Mouse (Mus musculus) forebrain, embryonic 13.5 days (tissue): Measurements from ENCODE around the gene Dact3. TPM values are rescaled to one million over a fixed set of nuclear protein-coding genes. Genes with fewer than 3 reads are reported as not detected.

ENCODE experiments used
- ATAC-seq: fragments of 200-750 bp; cut with Nextera tagmentation; 2 replicates; pipeline ENCODE4 v1.8.0; 2017
- H3K27ac ChIP-seq: fragments of 300-500 bp; sonication (generic); 2 replicates; pipeline ENCODE4 v1.5.1; 2015; ENCODE audit warnings: inconsistent platforms, mild to moderate bottlenecking, moderate library complexity
- H3K27me3 ChIP-seq: fragments of 300-500 bp; sonication (generic); 2 replicates; pipeline ENCODE4 v1.6.1; 2015; ENCODE audit warnings: mild to moderate bottlenecking, inconsistent platforms
- H3K36me3 ChIP-seq: fragments of 300-500 bp; sonication (generic); 2 replicates; pipeline ENCODE4 v1.6.1; 2015; ENCODE audit warnings: mild to moderate bottlenecking, inconsistent platforms; ENCODE audit not compliant: poor library complexity, severe bottlenecking
- H3K4me1 ChIP-seq: fragments of 300-500 bp; sonication (generic); 2 replicates; pipeline ENCODE4 v1.6.1; 2015; ENCODE audit warnings: inconsistent platforms
- H3K4me2 ChIP-seq: fragments of 300-500 bp; sonication (generic); 2 replicates; pipeline ENCODE4 v1.6.1; 2015; ENCODE audit warnings: inconsistent platforms, mild to moderate bottlenecking, moderate library complexity
- H3K4me3 ChIP-seq: fragments of 300-500 bp; sonication (generic); 2 replicates; pipeline ENCODE4 v1.5.1; 2015; ENCODE audit warnings: mild to moderate bottlenecking, inconsistent platforms
- H3K9ac ChIP-seq: fragments of 300-500 bp; sonication (generic); 2 replicates; pipeline ENCODE4 v1.6.1; 2015; ENCODE audit warnings: mild to moderate bottlenecking, inconsistent platforms
- H3K9me3 ChIP-seq: fragments of 300-500 bp; sonication (generic); replicated peaks from 2 replicates; pipeline ENCODE4 v1.6.1; 2016; ENCODE audit warnings: inconsistent platforms
- WGBS: fragments of 180-500 bp; shearing (Covaris S2); methylation state at CpG from one replicate; pipeline ENCODE4 v1.1.7; 2015; 5-methylcytosine and 5-hydroxymethylcytosine counted together
- polyA plus RNA-seq: library from polyadenylated mRNA; unstranded; fragments of >200 nt; fragmentation: Nextera tagmentation; extraction: Ambion mirVana; gene quantifications from 2 replicates; pipeline ENCODE4 v1.2.1, GENCODE M21; 2015

Gene Dact3
- polyA plus RNA-seq, 1 experiment from 2014 or later: 2.3 TPM

DNA sequence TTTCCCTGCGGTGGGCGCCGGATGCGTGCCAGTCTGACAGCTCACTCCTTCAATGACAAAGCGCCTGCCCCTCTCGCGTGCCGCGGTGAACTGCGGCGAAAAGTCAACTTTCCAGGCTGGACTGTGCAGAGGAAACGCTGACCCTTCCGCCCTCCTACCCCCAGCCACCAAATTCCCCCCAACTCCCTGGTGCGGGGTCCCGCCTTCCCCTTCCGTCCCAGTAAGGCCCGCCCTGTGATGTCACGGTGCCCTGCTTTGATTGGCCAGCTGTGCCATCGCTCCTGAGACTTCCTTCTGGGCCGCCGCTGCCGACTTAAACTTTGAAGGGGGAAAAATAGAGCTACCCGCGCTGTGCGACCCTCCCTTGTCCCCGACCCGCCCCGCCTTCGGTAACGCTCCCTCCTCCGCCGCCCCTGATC, 32.5 kb upstream of the Dact3 start, which contains the start of gene Prkd2:
TSS of gene Prkd2 (plus strand) at position 258 of the 419 bp plus-strand sequence.
- ATAC-seq: peak; percentile 94
- under 1% methylated on average over 20 of the region's 32 CpGs for WGBS
- Histone ChIP-seq H3K4me1 (peaks cover 28% of the 10 kb centered on the region), H3K9me3 (no peaks in the 10 kb centered on the region), H3K4me3 (peak within 1 kb of the TSS; percentile 62), H3K36me3 (peaks cover 46% of the 10 kb centered on the region), H3K4me2 (peak within 1 kb of the TSS; percentile 98), H3K27me3 (no peaks in the 10 kb centered on the region), H3K27ac (peak within 1 kb of the TSS; percentile 54; the same call in 1 of the 2 replicates), H3K9ac (peak within 1 kb of the TSS; percentile 82)

- Histone ChIP-seq H3K27me3 (no peaks in the 10 kb centered on the region), H3K4me3 (peak overlapping the region; percentile 62), H3K36me3 (peaks cover 38% of the 10 kb centered on the region), H3K9ac (peak overlapping the region; percentile 82), H3K27ac (no peak overlapping the region), H3K9me3 (no peaks in the 10 kb centered on the region), H3K4me1 (peaks cover 28% of the 10 kb centered on the region), H3K4me2 (peak overlapping the region; percentile 98)
- ATAC-seq: no peak
- WGBS: 2% methylated on average over 33 of the region's 33 CpGs
Measured at GRCm38 (mm10) chr7:16843441-16844171, 31.5 kb upstream of the Dact3 start.

DNA sequence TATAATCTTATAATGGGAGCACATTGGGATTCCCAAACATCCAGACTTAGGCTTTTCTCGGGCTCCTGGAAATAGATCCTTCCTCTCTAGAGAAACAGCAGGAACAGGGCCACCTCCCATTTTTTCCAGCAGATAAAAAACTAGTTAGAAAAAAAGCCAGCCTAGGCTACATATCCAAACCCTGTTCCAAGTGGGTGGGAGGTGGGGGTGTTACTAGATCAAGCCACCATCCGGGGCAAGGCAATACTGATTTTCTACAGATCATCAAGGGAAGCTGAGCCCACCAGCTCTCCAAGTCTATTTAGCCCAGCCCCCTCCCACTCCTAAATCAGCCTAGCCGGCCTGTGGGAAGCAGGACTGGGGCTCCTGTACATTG, 30.4 kb upstream of the Dact3 start:
- Histone ChIP-seq H3K4me1 (peaks cover 31% of the 10 kb centered on the region), H3K9ac (peak overlapping the region; percentile 43), H3K4me2 (peak overlapping the region; percentile 98), H3K9me3 (no peaks in the 10 kb centered on the region), H3K4me3 (no peak overlapping the region), H3K27me3 (no peaks in the 10 kb centered on the region), H3K27ac (no peak overlapping the region), H3K36me3 (peaks cover 38% of the 10 kb centered on the region)
- no peak for ATAC-seq
- WGBS: 70% methylated on average over 3 of the region's 3 CpGs

- H3K27ac ChIP-seq: no peak overlapping the region
- peak overlapping the region; percentile 43 for H3K9ac ChIP-seq
- WGBS: 37% methylated on average over 14 of the region's 14 CpGs
Measured at GRCm38 (mm10) chr7:16845072-16845819, 29.9 kb upstream of the Dact3 start.

DNA sequence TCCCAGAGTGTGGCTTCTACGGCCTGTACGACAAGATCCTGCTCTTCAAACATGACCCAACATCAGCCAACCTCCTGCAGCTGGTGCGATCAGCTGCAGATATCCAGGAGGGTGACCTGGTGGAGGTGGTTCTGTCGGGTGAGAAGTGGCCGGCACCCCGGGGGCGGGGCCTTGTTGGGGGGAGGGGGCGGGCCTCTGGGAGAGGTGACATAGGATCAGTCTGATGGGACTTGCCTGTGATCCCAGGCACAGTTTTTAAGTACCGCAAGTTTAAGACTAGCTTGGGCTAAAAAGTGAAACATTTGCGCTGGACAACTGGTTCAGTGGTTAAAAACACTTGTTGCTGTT, 29.3 kb upstream of the Dact3 start:
- peaks cover 31% of the 10 kb centered on the region for H3K4me1 ChIP-seq
- no peak overlapping the region for H3K27ac ChIP-seq
- H3K9me3 ChIP-seq: no peaks in the 10 kb centered on the region
- no peaks in the 10 kb centered on the region for H3K27me3 ChIP-seq
- H3K9ac ChIP-seq: peak overlapping the region; percentile 43; the same call in 1 of the 2 replicates
- H3K4me3 ChIP-seq: no peak overlapping the region
- H3K36me3 ChIP-seq: peaks cover 38% of the 10 kb centered on the region
- H3K4me2 ChIP-seq: peak overlapping the region; percentile 98
- WGBS: 32% methylated on average over 10 of the region's 10 CpGs
- ATAC-seq: no peak

More at GRCm38 (mm10) chr7:16845072-16845819, 29.9 kb upstream of the Dact3 start:
- Histone ChIP-seq H3K9me3 (no peaks in the 10 kb centered on the region), H3K4me2 (peak overlapping the region; percentile 98), H3K4me3 (no peak overlapping the region), H3K27me3 (no peaks in the 10 kb centered on the region), H3K36me3 (peaks cover 38% of the 10 kb centered on the region), H3K4me1 (peaks cover 31% of the 10 kb centered on the region)
- no peak for ATAC-seq

DNA sequence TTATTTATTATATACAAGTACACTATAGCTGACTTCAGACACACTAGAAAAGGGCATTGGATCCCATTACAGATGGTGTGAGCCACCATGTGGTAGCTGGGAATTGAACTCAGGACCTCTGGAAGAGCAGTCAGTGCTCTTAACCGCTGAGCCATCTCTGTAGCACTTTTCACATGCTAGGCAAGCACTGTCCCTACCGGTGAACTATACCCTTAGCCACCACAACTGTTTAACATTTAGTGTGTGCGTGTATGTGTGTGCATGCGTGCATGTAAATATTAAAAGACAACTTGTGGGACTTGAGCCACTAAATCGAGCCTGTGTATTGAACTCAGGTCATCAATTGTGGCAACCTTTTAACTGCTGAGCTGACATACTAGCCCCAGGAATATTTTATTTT, 28.3 kb upstream of the Dact3 start:
- H3K9me3 ChIP-seq: no peaks in the 10 kb centered on the region
- 93% methylated on average over 5 of the region's 5 CpGs for WGBS
- peaks cover 31% of the 10 kb centered on the region for H3K4me1 ChIP-seq
- no peak for ATAC-seq
- H3K9ac ChIP-seq: no peak overlapping the region
- H3K4me2 ChIP-seq: no peak overlapping the region
- no peak overlapping the region for H3K27ac ChIP-seq
- peaks cover 35% of the 10 kb centered on the region for H3K36me3 ChIP-seq
- no peak overlapping the region for H3K4me3 ChIP-seq
- no peaks in the 10 kb centered on the region for H3K27me3 ChIP-seq

DNA sequence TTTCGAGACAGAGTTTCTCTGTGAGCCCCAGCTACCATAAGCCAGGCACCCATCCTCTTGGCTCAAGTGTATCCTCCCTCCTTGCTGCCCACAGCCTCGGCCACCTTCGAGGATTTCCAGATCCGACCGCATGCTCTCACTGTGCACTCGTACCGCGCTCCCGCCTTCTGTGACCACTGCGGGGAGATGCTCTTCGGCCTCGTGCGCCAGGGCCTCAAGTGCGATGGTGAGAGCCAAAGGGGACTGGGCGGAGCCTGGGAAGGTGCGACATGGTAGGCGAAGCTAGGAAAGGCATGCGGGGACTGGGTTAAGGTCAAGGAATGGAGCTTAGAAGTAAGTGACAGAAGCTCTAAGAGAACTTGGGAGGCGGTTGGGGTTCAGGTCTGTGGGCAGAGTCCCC, 27.6 kb upstream of the Dact3 start:
- peaks cover 31% of the 10 kb centered on the region for H3K4me1 ChIP-seq
- no peaks in the 10 kb centered on the region for H3K27me3 ChIP-seq
- 86% methylated on average over 19 of the region's 19 CpGs for WGBS
- no peak overlapping the region for H3K4me2 ChIP-seq
- no peak for ATAC-seq
- H3K4me3 ChIP-seq: no peak overlapping the region
- peaks cover 38% of the 10 kb centered on the region for H3K36me3 ChIP-seq
- no peaks in the 10 kb centered on the region for H3K9me3 ChIP-seq
- no peak overlapping the region for H3K27ac ChIP-seq
- H3K9ac ChIP-seq: no peak overlapping the region

DNA sequence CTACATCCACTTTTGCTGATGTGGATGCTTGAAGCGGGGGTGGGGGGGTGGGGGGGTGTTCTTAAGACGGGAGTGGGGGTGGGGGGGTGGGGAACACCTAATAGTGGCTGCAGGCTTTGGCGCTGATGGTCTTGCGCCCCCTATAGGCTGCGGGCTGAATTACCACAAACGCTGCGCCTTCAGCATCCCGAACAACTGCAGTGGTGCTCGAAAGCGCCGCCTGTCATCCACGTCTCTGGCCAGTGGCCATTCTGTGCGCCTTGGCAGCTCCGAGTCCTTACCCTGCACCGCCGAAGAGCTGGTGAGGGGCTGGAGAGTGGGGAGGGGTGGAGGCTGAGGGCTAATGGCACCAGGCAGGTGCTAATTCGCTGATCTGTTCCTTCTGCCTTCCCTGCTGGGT, 26.5 kb upstream of the Dact3 start:
- Histone ChIP-seq H3K4me3 (no peak overlapping the region), H3K9me3 (no peaks in the 10 kb centered on the region), H3K27ac (no peak overlapping the region), H3K4me1 (peaks cover 26% of the 10 kb centered on the region), H3K4me2 (no peak overlapping the region), H3K36me3 (peaks cover 46% of the 10 kb centered on the region), H3K27me3 (no peaks in the 10 kb centered on the region), H3K9ac (no peak overlapping the region)
- WGBS: 17% methylated on average over 17 of the region's 17 CpGs
- ATAC-seq: no peak

DNA sequence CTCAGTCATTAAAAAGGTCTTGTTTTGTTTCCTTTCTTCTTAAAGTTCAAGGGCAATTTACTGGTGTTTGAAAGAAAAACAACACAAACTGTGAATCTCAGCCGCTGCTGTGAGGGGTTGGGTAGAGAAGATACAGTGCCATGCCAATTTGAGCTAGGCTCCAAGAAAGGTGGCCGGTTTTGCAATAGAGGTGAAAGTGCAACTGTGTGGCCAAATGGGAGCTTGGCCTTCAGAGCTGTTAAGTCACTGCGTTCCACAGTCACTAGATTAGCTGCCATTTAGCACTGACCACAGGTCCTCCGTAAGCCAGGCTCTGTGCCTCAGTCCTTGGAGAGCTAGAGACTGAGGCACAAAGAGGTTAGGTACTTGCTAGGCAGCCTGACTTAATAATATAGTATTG, 23.5 kb upstream of the Dact3 start:
- WGBS: over 99% methylated on average over 4 of the region's 4 CpGs
- Histone ChIP-seq H3K4me3 (no peak overlapping the region), H3K4me1 (peaks cover 3% of the 10 kb centered on the region), H3K36me3 (peaks cover 76% of the 10 kb centered on the region), H3K4me2 (no peak overlapping the region), H3K9ac (no peak overlapping the region), H3K27me3 (no peaks in the 10 kb centered on the region), H3K9me3 (no peaks in the 10 kb centered on the region), H3K27ac (no peak overlapping the region)
- no peak for ATAC-seq

DNA sequence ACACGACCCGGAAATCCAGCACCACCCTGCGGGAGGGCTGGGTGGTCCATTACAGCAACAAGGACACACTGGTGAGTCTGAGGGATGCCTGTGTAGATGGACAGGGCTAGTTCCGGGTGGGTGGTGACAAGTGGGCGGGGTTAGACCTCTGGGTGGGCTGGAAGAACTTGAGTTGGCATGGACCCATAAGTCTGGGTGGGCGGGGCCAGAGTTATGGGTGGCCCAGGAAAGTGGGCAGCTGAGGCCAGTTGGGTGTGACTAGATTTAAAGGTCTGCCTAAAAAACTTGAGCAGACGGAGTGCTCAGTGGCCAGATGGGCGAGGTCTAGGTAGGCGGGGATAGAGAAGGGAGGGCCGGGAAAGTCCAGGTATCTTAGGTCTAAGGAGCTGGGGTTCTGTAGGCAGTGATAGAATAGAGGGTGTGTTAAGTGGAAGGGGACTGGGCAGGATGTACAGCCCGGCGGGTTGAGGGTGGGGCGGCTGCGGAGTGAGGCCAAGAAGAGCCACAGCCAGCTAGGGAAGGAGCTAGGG, 21.8 kb upstream of the Dact3 start:
- WGBS: 91% methylated on average over 14 of the region's 14 CpGs
- Histone ChIP-seq H3K4me1 (peaks cover 3% of the 10 kb centered on the region), H3K27me3 (no peaks in the 10 kb centered on the region), H3K27ac (no peak overlapping the region), H3K36me3 (peaks cover 88% of the 10 kb centered on the region), H3K4me3 (no peak overlapping the region), H3K9ac (no peak overlapping the region), H3K9me3 (no peaks in the 10 kb centered on the region), H3K4me2 (no peak overlapping the region)
- no peak for ATAC-seq

GRCm38 (mm10) chr7:16858336-16858735, 16.8 kb upstream of the Dact3 start:
- H3K9me3 ChIP-seq: no peaks in the 10 kb centered on the region
- H3K4me2 ChIP-seq: peak overlapping the region; percentile 20; the same call in 1 of the 2 replicates
- no peaks in the 10 kb centered on the region for H3K27me3 ChIP-seq
- no peak overlapping the region for H3K9ac ChIP-seq
- no peak overlapping the region for H3K27ac ChIP-seq
- 14% methylated on average over 17 of the region's 17 CpGs for WGBS
- peaks cover 58% of the 10 kb centered on the region for H3K36me3 ChIP-seq
- H3K4me1 ChIP-seq: no peaks in the 10 kb centered on the region
- ATAC-seq: peak; percentile 24; the same call in 1 of the 2 replicates
- H3K4me3 ChIP-seq: no peak overlapping the region

- no peak overlapping the region for H3K4me3 ChIP-seq
- no peaks in the 10 kb centered on the region for H3K4me1 ChIP-seq
- H3K36me3 ChIP-seq: peaks cover 58% of the 10 kb centered on the region
- no peak overlapping the region for H3K9ac ChIP-seq
- 28% methylated on average over 5 of the region's 5 CpGs for WGBS
- no peak for ATAC-seq
- no peaks in the 10 kb centered on the region for H3K27me3 ChIP-seq
- no peaks in the 10 kb centered on the region for H3K9me3 ChIP-seq
- H3K4me2 ChIP-seq: no peak overlapping the region
- H3K27ac ChIP-seq: no peak overlapping the region
Measured at GRCm38 (mm10) chr7:16859902-16860651, 15.0 kb upstream of the Dact3 start.
